Comparison of ENCODE assay signal across 9 mouse cellular contexts in the genomic region with DNA sequence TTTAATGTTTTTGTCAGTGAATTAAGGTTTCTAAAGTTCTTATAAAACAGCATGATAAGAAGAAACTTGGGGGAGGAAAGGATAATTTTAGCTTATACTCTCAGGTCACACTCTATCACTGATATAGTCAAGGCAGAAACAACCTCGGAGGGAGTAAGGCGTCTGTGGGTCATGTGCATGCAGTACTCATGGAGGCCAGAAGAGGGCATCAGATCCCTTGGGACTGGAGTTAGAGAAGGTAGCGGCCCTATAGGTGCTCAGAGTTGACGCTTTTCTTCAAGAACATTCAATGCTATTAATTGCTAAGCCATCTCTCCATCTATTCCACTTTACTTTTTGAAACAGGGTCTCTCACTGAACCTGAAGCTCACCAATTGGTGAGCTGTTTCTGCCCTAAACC. TPM values are rescaled to one million over a fixed set of nuclear protein-coding genes. Genes with fewer than 3 reads are reported as not detected.
DNase-seq lines count a peak whose midpoint lies in the region; ATAC-seq and TF ChIP-seq lines count a peak whose summit lies in the region.
"Had no signal": no experiment of that assay in that cellular context is flagged by ENCODE, and none has a peak within 500 bp of the region (broad histone marks: within the 10 kb centered on the region; RNA-seq: fewer than 3 reads in every experiment).

No protein-coding gene starts in this region.

- 0 out of 2 replicates have a peak, but pooled peaks have one; percentile 59 for ATAC-seq in hindbrain, embryonic 11.5 days (ENCODE audit: low FRiP score)
- ATAC-seq in hindbrain, embryonic 13.5 days (ENCODE audit: low FRiP score) = no peak
- peak; percentile 73 for ATAC-seq in forebrain, embryonic 15.5 days (replicated peaks)
- ATAC-seq in intestine, embryonic 16.5 days = peak; percentile 47
- ATAC-seq in midbrain, embryonic 12.5 days (ENCODE audit: low FRiP score, low read depth) = peak; percentile 77

- no peaks in the 10 kb centered on the region for H3K9me3 ChIP-seq in hindbrain, embryonic 11.5 days (ENCODE audit: control insufficient read depth, low read length)
- H3K9me3 ChIP-seq in hindbrain, embryonic 13.5 days = no peaks in the 10 kb centered on the region
- no peaks in the 10 kb centered on the region for H3K9me3 ChIP-seq in forebrain, embryonic 15.5 days
- no peaks in the 10 kb centered on the region for H3K9me3 ChIP-seq in intestine, embryonic 16.5 days (ENCODE audit: control insufficient read depth, low read length)
- no peaks in the 10 kb centered on the region for H3K9me3 ChIP-seq in midbrain, embryonic 12.5 days

- H3K36me3 ChIP-seq in hindbrain, embryonic 11.5 days (ENCODE audit: control insufficient read depth, insufficient read depth, low read length) = no peaks in the 10 kb centered on the region
- H3K36me3 ChIP-seq in hindbrain, embryonic 13.5 days = no peaks in the 10 kb centered on the region
- no peaks in the 10 kb centered on the region for H3K36me3 ChIP-seq in forebrain, embryonic 15.5 days
- no peaks in the 10 kb centered on the region for H3K36me3 ChIP-seq in intestine, embryonic 16.5 days (ENCODE audit: control insufficient read depth, insufficient read depth, low read length)
- H3K36me3 ChIP-seq in midbrain, embryonic 12.5 days = no peaks in the 10 kb centered on the region
- no peaks in the 10 kb centered on the region for H3K36me3 ChIP-seq in testis, adult 2 months (ENCODE audit: control insufficient read depth, insufficient read depth, low read length)

- TF ChIP-seq POLR2A in testis, adult 2 months (IDR thresholded peaks at IDR 0.05; ENCODE audit: control insufficient read depth, low read depth, low read length) = no peak

- no peak overlapping the region for H3K4me2 ChIP-seq in hindbrain, embryonic 11.5 days (replicated peaks; ENCODE audit: low read depth, low read length)
- no peak overlapping the region for H3K4me2 ChIP-seq in hindbrain, embryonic 13.5 days
- H3K4me2 ChIP-seq in forebrain, embryonic 15.5 days (replicated peaks) = no peak overlapping the region
- no peak overlapping the region for H3K4me2 ChIP-seq in intestine, embryonic 16.5 days (ENCODE audit: low read depth, low read length)
- H3K4me2 ChIP-seq in midbrain, embryonic 12.5 days (replicated peaks) = no peak overlapping the region

- intact Hi-C loops in left cerebral cortex, adult 2 months (cut with DNase I) = loop anchor here (1.0 to 10.0 kb wide), 4 partner anchors 93 to 931 kb away; a partner anchor contains a TSS

- no peak overlapping the region for H3K27ac ChIP-seq in hindbrain, embryonic 11.5 days (ENCODE audit: low read depth, low read length)
- no peak overlapping the region for H3K27ac ChIP-seq in hindbrain, embryonic 13.5 days
- H3K27ac ChIP-seq in forebrain, embryonic 15.5 days (replicated peaks) = no peak overlapping the region
- no peak overlapping the region for H3K27ac ChIP-seq in intestine, embryonic 16.5 days (ENCODE audit: low read length)
- no peak overlapping the region for H3K27ac ChIP-seq in left cerebral cortex, adult 2 months
- no peak overlapping the region for H3K27ac ChIP-seq in midbrain, embryonic 12.5 days (replicated peaks)
- no peak overlapping the region for H3K27ac ChIP-seq in testis, adult 2 months (ENCODE audit: control insufficient read depth, insufficient read depth, low read depth, low read length)

- H3K4me1 ChIP-seq in hindbrain, embryonic 11.5 days (replicated peaks; ENCODE audit: control insufficient read depth, insufficient read depth, low read length) = no peaks in the 10 kb centered on the region
- H3K4me1 ChIP-seq in hindbrain, embryonic 13.5 days (replicated peaks) = 0 out of 2 replicates have a peak, but pooled peaks cover 2% of the 10 kb centered on the region
- no peaks in the 10 kb centered on the region for H3K4me1 ChIP-seq in forebrain, embryonic 15.5 days
- no peaks in the 10 kb centered on the region for H3K4me1 ChIP-seq in intestine, embryonic 16.5 days (ENCODE audit: control insufficient read depth, insufficient read depth, low read length)
- no peaks in the 10 kb centered on the region for H3K4me1 ChIP-seq in midbrain, embryonic 12.5 days
- H3K4me1 ChIP-seq in testis, adult 2 months (ENCODE audit: control insufficient read depth, insufficient read depth, low read length) = no peaks in the 10 kb centered on the region

- no peak overlapping the region for H3K9ac ChIP-seq in hindbrain, embryonic 11.5 days (ENCODE audit: low read depth, low read length)
- H3K9ac ChIP-seq in hindbrain, embryonic 13.5 days = no peak overlapping the region
- H3K9ac ChIP-seq in forebrain, embryonic 15.5 days (replicated peaks) = no peak overlapping the region
- no peak overlapping the region for H3K9ac ChIP-seq in intestine, embryonic 16.5 days (ENCODE audit: low read depth, low read length)
- no peak overlapping the region for H3K9ac ChIP-seq in midbrain, embryonic 12.5 days (replicated peaks)

- peak; percentile 94 for TF ChIP-seq CTCF in left cerebral cortex, adult 2 months (IDR thresholded peaks at IDR 0.05)
- peak; percentile 87; the same call in 1 of the 2 replicates for TF ChIP-seq CTCF in testis, adult 2 months (IDR thresholded peaks at IDR 0.05; ENCODE audit: control insufficient read depth, insufficient read depth, insufficient replicate concordance, low read depth, low read length)

- DNase-seq in hindbrain, embryonic 11.5 days (ENCODE audit: low spot score) = peak; percentile 72
- DNase-seq in cerebellum, adult 11-12 months = peak; percentile 65
- DNase-seq in left cerebral cortex, adult 2 months (ENCODE audit: extremely low spot score in 1 of 2, low spot score in 2 of 2) = peak; percentile 76 to 88

- 12% methylated on average over 4 of the region's 4 CpGs for WGBS in hindbrain, embryonic 11.5 days
- WGBS in hindbrain, embryonic 13.5 days = 16% methylated on average over 4 of the region's 4 CpGs
- WGBS in forebrain, embryonic 15.5 days = 10% methylated on average over 4 of the region's 4 CpGs
- 10% methylated on average over 4 of the region's 4 CpGs for WGBS in intestine, embryonic 16.5 days
- WGBS in midbrain, embryonic 12.5 days = 14% methylated on average over 4 of the region's 4 CpGs

- no peaks in the 10 kb centered on the region for H3K27me3 ChIP-seq in hindbrain, embryonic 11.5 days (ENCODE audit: control insufficient read depth, insufficient read depth, low read length)
- no peaks in the 10 kb centered on the region for H3K27me3 ChIP-seq in hindbrain, embryonic 13.5 days
- no peaks in the 10 kb centered on the region for H3K27me3 ChIP-seq in forebrain, embryonic 15.5 days
- H3K27me3 ChIP-seq in intestine, embryonic 16.5 days (replicated peaks; ENCODE audit: control insufficient read depth, insufficient read depth, low read length) = no peaks in the 10 kb centered on the region
- 0 out of 2 replicates have a peak, but pooled peaks cover 5% of the 10 kb centered on the region for H3K27me3 ChIP-seq in midbrain, embryonic 12.5 days
- no peaks in the 10 kb centered on the region for H3K27me3 ChIP-seq in testis, adult 2 months (ENCODE audit: control insufficient read depth, insufficient read depth, low read length)

- no peak overlapping the region for H3K4me3 ChIP-seq in hindbrain, embryonic 11.5 days (ENCODE audit: low read depth, low read length)
- no peak overlapping the region for H3K4me3 ChIP-seq in hindbrain, embryonic 13.5 days
- H3K4me3 ChIP-seq in forebrain, embryonic 15.5 days = no peak overlapping the region
- H3K4me3 ChIP-seq in intestine, embryonic 16.5 days (ENCODE audit: low read length) = no peak overlapping the region
- no peak overlapping the region for H3K4me3 ChIP-seq in left cerebral cortex, adult 2 months
- no peak overlapping the region for H3K4me3 ChIP-seq in midbrain, embryonic 12.5 days
- no peak overlapping the region for H3K4me3 ChIP-seq in testis, adult 2 months (ENCODE audit: control insufficient read depth, low read depth, low read length)

RNA-seq across cellular contexts. Expression of a gene that starts 19.8 kb away (rescaled TPM):
- polyA plus RNA-seq in hindbrain, embryonic 11.5 days (2014; fragmentation: Nextera tagmentation; extraction: Ambion mirVana) = 0.13 TPM in 1 of 2 replicates, not detected in the other
- not detected in 2 replicates for polyA plus RNA-seq in hindbrain, embryonic 13.5 days (2015; fragmentation: Nextera tagmentation; extraction: Ambion mirVana)
- polyA plus RNA-seq in forebrain, embryonic 15.5 days (2015; fragmentation: Nextera tagmentation; extraction: Ambion mirVana) = not detected in 2 replicates
- not detected in 2 replicates for polyA plus RNA-seq in intestine, embryonic 16.5 days (2015; fragmentation: Nextera tagmentation; extraction: Ambion mirVana)
- total RNA-seq in left cerebral cortex, adult 2 months (2021) = not detected
- polyA plus RNA-seq in midbrain, embryonic 12.5 days (2016; fragmentation: Nextera tagmentation; extraction: Ambion mirVana) = not detected in 2 replicates
- 17.2 and 20.9 TPM in 2 replicates for polyA plus RNA-seq in testis, adult 2 months (2012; rRNA removed)
- polyA plus RNA-seq: lung, embryonic 16.5 days had no signal

RNA-seq across cellular contexts. Expression of a gene that starts 22.2 kb away (rescaled TPM):
- 1.3 and 2.0 TPM in 2 replicates for polyA plus RNA-seq in hindbrain, embryonic 11.5 days (2014; fragmentation: Nextera tagmentation; extraction: Ambion mirVana)
- polyA plus RNA-seq in hindbrain, embryonic 13.5 days (2015; fragmentation: Nextera tagmentation; extraction: Ambion mirVana) = 0.73 and 0.96 TPM in 2 replicates
- 0.18 and 0.28 TPM in 2 replicates for polyA plus RNA-seq in forebrain, embryonic 15.5 days (2015; fragmentation: Nextera tagmentation; extraction: Ambion mirVana)
- polyA plus RNA-seq in intestine, embryonic 16.5 days (2015; fragmentation: Nextera tagmentation; extraction: Ambion mirVana) = 4.5 and 4.6 TPM in 2 replicates
- 10 to 100 TPM; 49.1 to 52.0 TPM for total RNA-seq in left cerebral cortex, adult 2 months (2021)
- polyA plus RNA-seq in midbrain, embryonic 12.5 days (2016; fragmentation: Nextera tagmentation; extraction: Ambion mirVana) = 0.59 and 0.91 TPM in 2 replicates
- 188 and 200 TPM in 2 replicates for polyA plus RNA-seq in testis, adult 2 months (2012; rRNA removed)

Comparison
In these comparisons a context has a peak if more than half of its experiments do, and no peak if none do; other contexts are left out.
1. RNA of a gene that starts 19.8 kb away (polyA plus RNA-seq): 17.2 to 20.9 TPM in testis, adult 2 months; 0.13 TPM in hindbrain, embryonic 11.5 days, not detected in hindbrain, embryonic 13.5 days, not detected in forebrain, embryonic 15.5 days, not detected in intestine, embryonic 16.5 days and not detected in midbrain, embryonic 12.5 days; every median in the first group is over 10 times any median in the second.
2. RNA of a gene that starts 22.2 kb away (polyA plus RNA-seq): 188 to 200 TPM in testis, adult 2 months; 4.5 to 4.6 TPM in intestine, embryonic 16.5 days, 1.3 to 2.0 TPM in hindbrain, embryonic 11.5 days, 0.59 to 0.91 TPM in midbrain, embryonic 12.5 days, 0.73 to 0.96 TPM in hindbrain, embryonic 13.5 days and 0.18 to 0.28 TPM in forebrain, embryonic 15.5 days; every median in the first group is over 10 times any median in the second.
3. Peak in every context shown above with its lines, with median percentiles within 50 percentile points of each other: DNase-seq.